Mouse (Mus musculus): ENCODE measurements around the gene Tshz2. TPM values are rescaled to one million over a fixed set of nuclear protein-coding genes. Genes with fewer than 3 reads are reported as not detected.

Tshz2 gene
- polyA plus RNA-seq, 1 experiment: 5.8 TPM

GRCm38 (mm10) chr2:170037346-170037745, 404.5 kb downstream of the Tshz2 start:
- TF ChIP-seq CTCF (IDR thresholded peaks at IDR 0.05; ENCODE audit: extremely low read depth, insufficient read depth, insufficient read length, insufficient replicate concordance) (no peak), POLR2A (IDR thresholded peaks at IDR 0.05; ENCODE audit: low read depth, low read length) (no peak)
- DNase-seq (ENCODE audit: low read depth in 1 of 2, low spot score in 2 of 2): no peak
- H3K27ac ChIP-seq (ENCODE audit: insufficient read depth, low read length): no peak overlapping the region
- 85% methylated on average over 13 of the region's 13 CpGs for WGBS
- H3K36me3 ChIP-seq (ENCODE audit: control insufficient read depth, insufficient read depth, low read length): no peaks in the 10 kb centered on the region
- H3K27me3 ChIP-seq (ENCODE audit: control insufficient read depth, insufficient read depth, low read length): no peaks in the 10 kb centered on the region
- H3K4me1 ChIP-seq (ENCODE audit: control insufficient read depth, insufficient read depth, insufficient read length): no peaks in the 10 kb centered on the region
- no peak overlapping the region for H3K4me3 ChIP-seq (ENCODE audit: extremely low read depth, insufficient read depth, insufficient read length)

GRCm38 (mm10) chr2:170039772-170040171, 407.0 kb downstream of the Tshz2 start:
- Histone ChIP-seq H3K36me3 (ENCODE audit: control insufficient read depth, insufficient read depth, low read length) (no peaks in the 10 kb centered on the region), H3K27ac (ENCODE audit: insufficient read depth, low read length) (no peak overlapping the region), H3K4me3 (ENCODE audit: extremely low read depth, insufficient read depth, insufficient read length) (no peak overlapping the region), H3K27me3 (ENCODE audit: control insufficient read depth, insufficient read depth, low read length) (no peaks in the 10 kb centered on the region), H3K4me1 (ENCODE audit: control insufficient read depth, insufficient read depth, insufficient read length) (no peaks in the 10 kb centered on the region)
- DNase-seq (ENCODE audit: low read depth in 1 of 2, low spot score in 2 of 2): no peak
- 89% methylated on average over 14 of the region's 14 CpGs for WGBS
- TF ChIP-seq POLR2A (IDR thresholded peaks at IDR 0.05; ENCODE audit: low read depth, low read length) (no peak), CTCF (IDR thresholded peaks at IDR 0.05; ENCODE audit: extremely low read depth, insufficient read depth, insufficient read length, insufficient replicate concordance) (no peak)

GRCm38 (mm10) chr2:170041101-170041500, 408.3 kb downstream of the Tshz2 start:
- TF ChIP-seq CTCF (IDR thresholded peaks at IDR 0.05; ENCODE audit: extremely low read depth, insufficient read depth, insufficient read length, insufficient replicate concordance) (no peak), POLR2A (IDR thresholded peaks at IDR 0.05; ENCODE audit: low read depth, low read length) (no peak)
- WGBS: 82% methylated on average over 9 of the region's 9 CpGs
- no peaks in the 10 kb centered on the region for H3K36me3 ChIP-seq (ENCODE audit: control insufficient read depth, insufficient read depth, low read length)
- H3K27me3 ChIP-seq (ENCODE audit: control insufficient read depth, insufficient read depth, low read length): no peaks in the 10 kb centered on the region
- no peak for DNase-seq (ENCODE audit: low read depth in 1 of 2, low spot score in 2 of 2)
- no peaks in the 10 kb centered on the region for H3K4me1 ChIP-seq (ENCODE audit: control insufficient read depth, insufficient read depth, insufficient read length)
- H3K27ac ChIP-seq (ENCODE audit: insufficient read depth, low read length): no peak overlapping the region
- H3K4me3 ChIP-seq (ENCODE audit: extremely low read depth, insufficient read depth, insufficient read length): no peak overlapping the region

GRCm38 (mm10) chr2:170042471-170043213, 409.8 kb downstream of the Tshz2 start:
- WGBS: 79% methylated on average over 12 of the region's 12 CpGs
- no peak for DNase-seq (ENCODE audit: low read depth in 1 of 2, low spot score in 2 of 2)
- H3K36me3 ChIP-seq (ENCODE audit: control insufficient read depth, insufficient read depth, low read length): no peaks in the 10 kb centered on the region
- no peaks in the 10 kb centered on the region for H3K4me1 ChIP-seq (ENCODE audit: control insufficient read depth, insufficient read depth, insufficient read length)
- no peaks in the 10 kb centered on the region for H3K27me3 ChIP-seq (ENCODE audit: control insufficient read depth, insufficient read depth, low read length)
- no peak overlapping the region for H3K4me3 ChIP-seq (ENCODE audit: extremely low read depth, insufficient read depth, insufficient read length)
- TF ChIP-seq CTCF (IDR thresholded peaks at IDR 0.05; ENCODE audit: extremely low read depth, insufficient read depth, insufficient read length, insufficient replicate concordance) (no peak), POLR2A (IDR thresholded peaks at IDR 0.05; ENCODE audit: low read depth, low read length) (no peak)
- no peak overlapping the region for H3K27ac ChIP-seq (ENCODE audit: insufficient read depth, low read length)

- WGBS: 79% methylated on average over 8 of the region's 10 CpGs
- Histone ChIP-seq H3K4me3 (ENCODE audit: extremely low read depth, insufficient read depth, insufficient read length) (no peak overlapping the region), H3K27ac (ENCODE audit: insufficient read depth, low read length) (no peak overlapping the region), H3K36me3 (ENCODE audit: control insufficient read depth, insufficient read depth, low read length) (no peaks in the 10 kb centered on the region), H3K4me1 (ENCODE audit: control insufficient read depth, insufficient read depth, insufficient read length) (no peaks in the 10 kb centered on the region), H3K27me3 (ENCODE audit: control insufficient read depth, insufficient read depth, low read length) (no peaks in the 10 kb centered on the region)
- TF ChIP-seq POLR2A (IDR thresholded peaks at IDR 0.05; ENCODE audit: low read depth, low read length): no peak
- TF ChIP-seq CTCF (IDR thresholded peaks at IDR 0.05; ENCODE audit: extremely low read depth, insufficient read depth, insufficient read length, insufficient replicate concordance): no peak
- DNase-seq (ENCODE audit: low read depth in 1 of 2, low spot score in 2 of 2): no peak
Observed at GRCm38 (mm10) chr2:170043290-170043689, 410.5 kb downstream of the Tshz2 start.

GRCm38 (mm10) chr2:170045896-170046295, 413.1 kb downstream of the Tshz2 start:
- TF ChIP-seq POLR2A (IDR thresholded peaks at IDR 0.05; ENCODE audit: low read depth, low read length) (no peak), CTCF (IDR thresholded peaks at IDR 0.05; ENCODE audit: extremely low read depth, insufficient read depth, insufficient read length, insufficient replicate concordance) (peak; percentile 12; the same call in 1 of the 2 replicates)
- no peak for DNase-seq (ENCODE audit: low read depth in 1 of 2, low spot score in 2 of 2)
- H3K4me1 ChIP-seq (ENCODE audit: control insufficient read depth, insufficient read depth, insufficient read length): no peaks in the 10 kb centered on the region
- no peak overlapping the region for H3K27ac ChIP-seq (ENCODE audit: insufficient read depth, low read length)
- H3K36me3 ChIP-seq (ENCODE audit: control insufficient read depth, insufficient read depth, low read length): no peaks in the 10 kb centered on the region
- H3K4me3 ChIP-seq (ENCODE audit: extremely low read depth, insufficient read depth, insufficient read length): no peak overlapping the region
- WGBS: 88% methylated on average over 11 of the region's 11 CpGs
- no peaks in the 10 kb centered on the region for H3K27me3 ChIP-seq (ENCODE audit: control insufficient read depth, insufficient read depth, low read length)

Data from spleen, adult 2 months (tissue).